10 mouse cellular contexts compared by ENCODE assay signal in the genomic region with DNA sequence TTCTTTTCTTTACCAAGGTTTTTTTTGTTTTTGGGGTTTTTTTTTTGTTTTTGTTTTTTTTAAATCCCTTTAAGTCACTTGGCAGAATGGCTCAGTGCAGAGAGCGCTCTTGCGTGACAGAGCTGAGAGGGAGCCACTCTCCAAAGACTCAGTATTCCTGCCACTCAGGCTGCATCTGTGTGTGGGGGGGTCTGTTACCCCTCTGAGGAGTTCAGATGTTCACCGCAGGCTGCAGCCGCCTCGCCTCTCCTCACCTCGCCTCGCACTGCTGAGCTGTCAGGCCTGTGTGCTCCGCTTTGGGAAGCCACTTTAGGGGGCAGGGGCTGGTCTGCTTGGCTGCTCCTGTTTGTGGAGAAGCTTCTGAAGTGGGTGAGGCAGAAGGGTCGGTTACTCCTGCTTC. TPM values are rescaled to one million over a fixed set of nuclear protein-coding genes. Genes with fewer than 3 reads are reported as not detected.
DNase-seq lines count a peak whose midpoint lies in the region; ATAC-seq lines count a peak whose summit lies in the region.
"Had no signal": no experiment of that assay in that cellular context is flagged by ENCODE, and none has a peak within 500 bp of the region (broad histone marks: within the 10 kb centered on the region; RNA-seq: fewer than 3 reads in every experiment).

TSS of gene Flrt1 (minus strand) at position 186 of the 400 bp plus-strand sequence.

- 26% methylated on average over 9 of the region's 9 CpGs for WGBS in forebrain, embryonic 13.5 days
- 14% methylated on average over 9 of the region's 9 CpGs for WGBS in midbrain, embryonic 14.5 days

- H3K4me1 ChIP-seq in forebrain, embryonic 13.5 days: peaks cover 78% of the 10 kb centered on the region
- peaks cover 50% of the 10 kb centered on the region for H3K4me1 ChIP-seq in midbrain, embryonic 14.5 days (ENCODE audit: control insufficient read depth, insufficient read depth, low read length)

- DNase-seq in left cerebral cortex, adult 18-20 months (ENCODE audit: low spot score in 2 of 2): no peak
- no peak for DNase-seq in left cerebral cortex, adult 11 months (ENCODE audit: low spot score)
- DNase-seq in layer of hippocampus, postnatal 10 days (ENCODE audit: low spot score in 2 of 2): no peak
- DNase-seq in midbrain, embryonic 14.5 days: peak; percentile 58
- DNase-seq in embryo, embryonic 11 days: no peak
- DNase-seq in thymus, postnatal 25 days: no peak
- no peak for DNase-seq in adrenal gland, adult (ENCODE audit: inconsistent age in 2 of 2, low spot score in 1 of 2)
- DNase-seq: heart, adult 11 months had no signal

- H3K36me3 ChIP-seq in forebrain, embryonic 13.5 days (ENCODE audit: poor library complexity, severe bottlenecking): no peaks in the 10 kb centered on the region
- H3K36me3 ChIP-seq in midbrain, embryonic 14.5 days (ENCODE audit: control insufficient read depth, insufficient read depth, low read length): no peaks in the 10 kb centered on the region

- H3K9me3 ChIP-seq in forebrain, embryonic 13.5 days (replicated peaks): no peaks in the 10 kb centered on the region
- no peaks in the 10 kb centered on the region for H3K9me3 ChIP-seq in midbrain, embryonic 14.5 days (ENCODE audit: control insufficient read depth, low read length)

- H3K4me2 ChIP-seq in forebrain, embryonic 13.5 days: no peak within 1 kb of the TSS
- no peak within 1 kb of the TSS for H3K4me2 ChIP-seq in midbrain, embryonic 14.5 days (ENCODE audit: low read length)

- H3K27ac ChIP-seq in forebrain, embryonic 13.5 days: peak within 1 kb of the TSS; percentile 10; the same call in 1 of the 2 replicates
- H3K27ac ChIP-seq in midbrain, embryonic 14.5 days (replicated peaks; ENCODE audit: low read depth, low read length): peak within 1 kb of the TSS; percentile 21; the same call in 1 of the 2 replicates
- H3K27ac ChIP-seq: liver, embryonic 14.5 days had no signal

- no peak for ATAC-seq in forebrain, embryonic 13.5 days
- ATAC-seq in midbrain, embryonic 14.5 days (ENCODE audit: low FRiP score, low TSS enrichment): no peak

- no peak within 1 kb of the TSS for H3K4me3 ChIP-seq in forebrain, embryonic 13.5 days
- no peak within 1 kb of the TSS for H3K4me3 ChIP-seq in midbrain, embryonic 14.5 days (replicated peaks; ENCODE audit: low read depth, low read length)

- H3K9ac ChIP-seq in forebrain, embryonic 13.5 days: peak within 1 kb of the TSS; percentile 22; the same call in 1 of the 2 replicates
- no peak within 1 kb of the TSS for H3K9ac ChIP-seq in midbrain, embryonic 14.5 days (replicated peaks; ENCODE audit: low read length)
- H3K9ac ChIP-seq: liver, embryonic 14.5 days had no signal

- no peaks in the 10 kb centered on the region for H3K27me3 ChIP-seq in forebrain, embryonic 13.5 days
- H3K27me3 ChIP-seq in midbrain, embryonic 14.5 days (ENCODE audit: control insufficient read depth, insufficient read depth, low read length): no peaks in the 10 kb centered on the region

RNA-seq across cellular contexts. Expression of gene Flrt1, which starts in this region (rescaled TPM):
- total RNA-seq in left cerebral cortex, adult 18-20 months (2021): 10 to 100 TPM; 40.9 to 42.8 TPM
- polyA plus RNA-seq in forebrain, embryonic 13.5 days (2015; fragmentation: Nextera tagmentation; extraction: Ambion mirVana): 10.4 and 11.3 TPM in 2 replicates
- 10 to 100 TPM; 27.9 to 28.4 TPM for total RNA-seq in layer of hippocampus, postnatal 10 days (2021)
- 7.0 and 10.2 TPM in 2 replicates for polyA plus RNA-seq in midbrain, embryonic 14.5 days (2014; fragmentation: Nextera tagmentation; extraction: Ambion mirVana)
